Mouse (Mus musculus): ENCODE measurements around the gene Tmtc2. TPM values are rescaled to one million over a fixed set of nuclear protein-coding genes. Genes with fewer than 3 reads are reported as not detected.
A peak's percentile ranks its signal among the peaks of the same experiment; 100 is the strongest.
"Not testable (repeated sequence)": the region's sequence is repeated elsewhere in the genome, so short reads cannot be mapped to it uniquely, and the experiment has no call there.

The Tmtc2 gene
- polyA plus RNA-seq, 1 experiment, result 5.1 TPM

DNA sequence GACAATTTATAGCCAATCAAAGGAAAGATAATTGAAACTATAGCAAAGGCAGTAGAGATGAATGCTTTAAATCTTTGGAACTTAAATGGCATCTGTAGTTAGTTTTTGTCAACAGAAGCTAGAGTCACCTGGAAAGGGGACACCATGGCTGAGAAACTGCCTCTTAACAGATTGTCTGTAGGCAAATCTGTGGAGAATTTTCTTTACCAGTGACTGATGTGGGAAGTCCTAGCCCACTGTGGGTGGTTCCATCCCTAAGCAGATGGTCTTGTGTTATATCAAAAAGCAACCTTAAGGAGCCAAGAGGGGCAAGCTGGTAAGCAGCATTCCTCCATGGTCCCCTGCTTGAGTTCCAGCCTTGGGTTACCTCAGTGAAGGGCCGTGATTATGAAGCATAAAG, 281.3 kb downstream of the Tmtc2 start:
- Histone ChIP-seq H3K4me3 (ENCODE audit: control insufficient read depth, low read depth, low read length) (no peak overlapping the region), H3K27me3 (ENCODE audit: control insufficient read depth, insufficient read depth, low read length) (no peaks in the 10 kb centered on the region), H3K4me1 (ENCODE audit: control insufficient read depth, insufficient read depth, low read length) (no peaks in the 10 kb centered on the region), H3K27ac (ENCODE audit: control insufficient read depth, insufficient read depth, low read depth, low read length) (no peak overlapping the region), H3K36me3 (ENCODE audit: control insufficient read depth, insufficient read depth, low read length) (no peaks in the 10 kb centered on the region)
- no peak for TF ChIP-seq POLR2A (IDR thresholded peaks at IDR 0.05; ENCODE audit: control insufficient read depth, low read depth, low read length)
- TF ChIP-seq CTCF (IDR thresholded peaks at IDR 0.05; ENCODE audit: control insufficient read depth, insufficient read depth, insufficient replicate concordance, low read depth, low read length), result no peak

DNA sequence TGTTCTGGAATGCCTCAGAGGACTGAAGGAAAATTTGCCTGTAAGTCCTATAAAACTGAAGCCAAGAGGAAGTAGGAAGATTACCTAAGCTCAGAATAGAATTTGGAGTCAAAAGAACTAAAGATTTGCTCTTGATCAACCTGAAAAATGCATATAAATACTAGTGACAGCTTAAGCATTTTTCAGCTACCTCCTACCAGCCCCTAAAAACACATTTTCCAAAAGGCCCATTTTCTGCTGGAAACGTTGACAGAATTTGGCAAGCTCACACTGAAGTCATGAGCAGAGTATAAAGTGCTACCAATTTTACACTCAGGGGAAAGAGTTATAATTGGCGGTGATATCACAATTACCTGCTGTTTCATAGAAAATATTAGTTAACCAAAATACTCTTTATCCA, 285.8 kb downstream of the Tmtc2 start:
- Histone ChIP-seq H3K4me3 (ENCODE audit: control insufficient read depth, low read depth, low read length) (no peak overlapping the region), H3K4me1 (ENCODE audit: control insufficient read depth, insufficient read depth, low read length) (no peaks in the 10 kb centered on the region), H3K27ac (ENCODE audit: control insufficient read depth, insufficient read depth, low read depth, low read length) (no peak overlapping the region), H3K27me3 (ENCODE audit: control insufficient read depth, insufficient read depth, low read length) (no peaks in the 10 kb centered on the region), H3K36me3 (ENCODE audit: control insufficient read depth, insufficient read depth, low read length) (no peaks in the 10 kb centered on the region)
- TF ChIP-seq POLR2A (IDR thresholded peaks at IDR 0.05; ENCODE audit: control insufficient read depth, low read depth, low read length), result no peak
- no peak for TF ChIP-seq CTCF (IDR thresholded peaks at IDR 0.05; ENCODE audit: control insufficient read depth, insufficient read depth, insufficient replicate concordance, low read depth, low read length)

DNA sequence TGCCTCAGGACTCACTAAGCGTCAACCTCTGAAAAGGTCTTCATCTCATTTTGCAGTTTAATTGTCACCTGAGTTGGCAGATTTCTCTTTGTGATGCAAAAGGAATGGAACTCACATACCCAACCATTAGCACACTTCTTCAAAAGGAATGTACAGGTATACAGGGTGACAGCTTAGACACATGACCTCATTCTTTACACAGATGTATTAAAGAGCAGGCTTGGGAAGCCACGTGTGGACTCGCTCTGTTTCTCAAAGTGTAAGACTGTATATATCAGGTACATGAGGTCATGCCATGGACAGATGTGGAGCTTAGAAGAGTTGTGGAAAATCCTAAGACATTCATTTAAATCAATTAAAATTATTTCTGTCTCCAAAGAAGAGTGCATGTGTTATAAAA, 286.7 kb downstream of the Tmtc2 start:
- no peak overlapping the region for H3K27ac ChIP-seq (ENCODE audit: control insufficient read depth, insufficient read depth, low read depth, low read length)
- no peak for TF ChIP-seq CTCF (IDR thresholded peaks at IDR 0.05; ENCODE audit: control insufficient read depth, insufficient read depth, insufficient replicate concordance, low read depth, low read length)
- no peak for TF ChIP-seq POLR2A (IDR thresholded peaks at IDR 0.05; ENCODE audit: control insufficient read depth, low read depth, low read length)
- no peaks in the 10 kb centered on the region for H3K36me3 ChIP-seq (ENCODE audit: control insufficient read depth, insufficient read depth, low read length)
- H3K4me3 ChIP-seq (ENCODE audit: control insufficient read depth, low read depth, low read length), result no peak overlapping the region
- H3K27me3 ChIP-seq (ENCODE audit: control insufficient read depth, insufficient read depth, low read length), result no peaks in the 10 kb centered on the region
- no peaks in the 10 kb centered on the region for H3K4me1 ChIP-seq (ENCODE audit: control insufficient read depth, insufficient read depth, low read length)

- H3K4me3 ChIP-seq (ENCODE audit: control insufficient read depth, low read depth, low read length), result no peak overlapping the region
- H3K36me3 ChIP-seq (ENCODE audit: control insufficient read depth, insufficient read depth, low read length), result no peaks in the 10 kb centered on the region
- TF ChIP-seq CTCF (IDR thresholded peaks at IDR 0.05; ENCODE audit: control insufficient read depth, insufficient read depth, insufficient replicate concordance, low read depth, low read length), result no peak
- TF ChIP-seq POLR2A (IDR thresholded peaks at IDR 0.05; ENCODE audit: control insufficient read depth, low read depth, low read length), result no peak
- H3K4me1 ChIP-seq (ENCODE audit: control insufficient read depth, insufficient read depth, low read length), result no peaks in the 10 kb centered on the region
- H3K27ac ChIP-seq (ENCODE audit: control insufficient read depth, insufficient read depth, low read depth, low read length), result no peak overlapping the region
- H3K27me3 ChIP-seq (ENCODE audit: control insufficient read depth, insufficient read depth, low read length), result no peaks in the 10 kb centered on the region
Measured at GRCm38 (mm10) chr10:105287064-105287463, 287.2 kb downstream of the Tmtc2 start.

- TF ChIP-seq POLR2A (IDR thresholded peaks at IDR 0.05; ENCODE audit: control insufficient read depth, low read depth, low read length) (no peak), CTCF (IDR thresholded peaks at IDR 0.05; ENCODE audit: control insufficient read depth, insufficient read depth, insufficient replicate concordance, low read depth, low read length) (no peak)
- no peaks in the 10 kb centered on the region for H3K27me3 ChIP-seq (ENCODE audit: control insufficient read depth, insufficient read depth, low read length)
- H3K27ac ChIP-seq (ENCODE audit: control insufficient read depth, insufficient read depth, low read depth, low read length), result no peak overlapping the region
- no peaks in the 10 kb centered on the region for H3K4me1 ChIP-seq (ENCODE audit: control insufficient read depth, insufficient read depth, low read length)
- H3K4me3 ChIP-seq (ENCODE audit: control insufficient read depth, low read depth, low read length), result no peak overlapping the region
- H3K36me3 ChIP-seq (ENCODE audit: control insufficient read depth, insufficient read depth, low read length), result no peaks in the 10 kb centered on the region
Measured at GRCm38 (mm10) chr10:105286221-105286620, 288.0 kb downstream of the Tmtc2 start.

GRCm38 (mm10) chr10:105284171-105284570, 290.1 kb downstream of the Tmtc2 start:
- Histone ChIP-seq H3K27ac (ENCODE audit: control insufficient read depth, insufficient read depth, low read depth, low read length) (peak overlapping the region; percentile 53; the same call in 1 of the 2 replicates), H3K4me3 (ENCODE audit: control insufficient read depth, low read depth, low read length) (no peak overlapping the region), H3K27me3 (ENCODE audit: control insufficient read depth, insufficient read depth, low read length) (no peaks in the 10 kb centered on the region), H3K4me1 (ENCODE audit: control insufficient read depth, insufficient read depth, low read length) (no peaks in the 10 kb centered on the region), H3K36me3 (ENCODE audit: control insufficient read depth, insufficient read depth, low read length) (no peaks in the 10 kb centered on the region)
- no peak for TF ChIP-seq POLR2A (IDR thresholded peaks at IDR 0.05; ENCODE audit: control insufficient read depth, low read depth, low read length)
- no peak for TF ChIP-seq CTCF (IDR thresholded peaks at IDR 0.05; ENCODE audit: control insufficient read depth, insufficient read depth, insufficient replicate concordance, low read depth, low read length)

- TF ChIP-seq CTCF (IDR thresholded peaks at IDR 0.05; ENCODE audit: control insufficient read depth, insufficient read depth, insufficient replicate concordance, low read depth, low read length) (no peak), POLR2A (IDR thresholded peaks at IDR 0.05; ENCODE audit: control insufficient read depth, low read depth, low read length) (no peak)
- Histone ChIP-seq H3K4me1 (ENCODE audit: control insufficient read depth, insufficient read depth, low read length) (no peaks in the 10 kb centered on the region), H3K27me3 (ENCODE audit: control insufficient read depth, insufficient read depth, low read length) (no peaks in the 10 kb centered on the region), H3K4me3 (ENCODE audit: control insufficient read depth, low read depth, low read length) (no peak overlapping the region), H3K27ac (ENCODE audit: control insufficient read depth, insufficient read depth, low read depth, low read length) (no peak overlapping the region), H3K36me3 (ENCODE audit: control insufficient read depth, insufficient read depth, low read length) (no peaks in the 10 kb centered on the region)
Measured at GRCm38 (mm10) chr10:105280933-105281332, 293.3 kb downstream of the Tmtc2 start.

- no peak for TF ChIP-seq POLR2A (IDR thresholded peaks at IDR 0.05; ENCODE audit: control insufficient read depth, low read depth, low read length)
- TF ChIP-seq CTCF (IDR thresholded peaks at IDR 0.05; ENCODE audit: control insufficient read depth, insufficient read depth, insufficient replicate concordance, low read depth, low read length), result no peak
- H3K36me3 ChIP-seq (ENCODE audit: control insufficient read depth, insufficient read depth, low read length), result no peaks in the 10 kb centered on the region
- H3K27me3 ChIP-seq (ENCODE audit: control insufficient read depth, insufficient read depth, low read length), result no peaks in the 10 kb centered on the region
- no peak overlapping the region for H3K27ac ChIP-seq (ENCODE audit: control insufficient read depth, insufficient read depth, low read depth, low read length)
- H3K4me3 ChIP-seq (ENCODE audit: control insufficient read depth, low read depth, low read length), result no peak overlapping the region
- H3K4me1 ChIP-seq (ENCODE audit: control insufficient read depth, insufficient read depth, low read length), result no peaks in the 10 kb centered on the region
Measured at GRCm38 (mm10) chr10:105260053-105260452, 314.2 kb downstream of the Tmtc2 start.

- H3K4me3 ChIP-seq (ENCODE audit: control insufficient read depth, low read depth, low read length); H3K4me1 ChIP-seq (ENCODE audit: control insufficient read depth, insufficient read depth, low read length); H3K27ac ChIP-seq (ENCODE audit: control insufficient read depth, insufficient read depth, low read depth, low read length); H3K27me3 ChIP-seq (ENCODE audit: control insufficient read depth, insufficient read depth, low read length); H3K36me3 ChIP-seq (ENCODE audit: control insufficient read depth, insufficient read depth, low read length): not testable (repeated sequence)
Measured at GRCm38 (mm10) chr10:105238291-105238690, 336.0 kb downstream of the Tmtc2 start.
